Mouse (Mus musculus) kidney, adult 11 months (tissue): ENCODE measurements around the gene Rplp2.
"Not testable (repeated sequence)": the region's sequence is repeated elsewhere in the genome, so short reads cannot be mapped to it uniquely, and the experiment has no call there.

Source experiments
- DNase-seq: peaks from one replicate; pipeline ENCODE4 v3.0.0; 2022

Gene Rplp2

GRCm38 (mm10) chr7:141431434-141432185, 15.6 kb upstream of the Rplp2 start:
- no peak for DNase-seq

GRCm38 (mm10) chr7:141432186-141432611, 15.0 kb upstream of the Rplp2 start:
- peak; percentile 59 for DNase-seq

- peak; percentile 82 for DNase-seq
Observed at GRCm38 (mm10) chr7:141432741-141433516, 14.2 kb upstream of the Rplp2 start.

GRCm38 (mm10) chr7:141433517-141434400, 13.4 kb upstream of the Rplp2 start:
- no peak for DNase-seq

GRCm38 (mm10) chr7:141434464-141434863, 12.7 kb upstream of the Rplp2 start:
- peak; percentile 54 for DNase-seq

GRCm38 (mm10) chr7:141435129-141435855, 11.9 kb upstream of the Rplp2 start:
- no peak for DNase-seq

- DNase-seq, result no peak
Observed at GRCm38 (mm10) chr7:141435856-141436522, 11.2 kb upstream of the Rplp2 start.

- DNase-seq, result no peak
Observed at GRCm38 (mm10) chr7:141436523-141436892, 10.7 kb upstream of the Rplp2 start.

GRCm38 (mm10) chr7:141437178-141438120, 9.7 kb upstream of the Rplp2 start, which contains the start of gene Slc25a22:
Slc25a22 (minus strand) TSS chr7:141437892.
- DNase-seq, result peak; percentile 68

GRCm38 (mm10) chr7:141438201-141438968, 8.8 kb upstream of the Rplp2 start:
- DNase-seq, result no peak

- no peak for DNase-seq
Observed at GRCm38 (mm10) chr7:141439140-141439679, 8.0 kb upstream of the Rplp2 start.

- DNase-seq, result no peak
Observed at GRCm38 (mm10) chr7:141439811-141440210, 7.4 kb upstream of the Rplp2 start.

- peak; percentile 54 for DNase-seq
Observed at GRCm38 (mm10) chr7:141440613-141441012, 6.6 kb upstream of the Rplp2 start.

- DNase-seq, result no peak
Observed at GRCm38 (mm10) chr7:141441460-141441859, 5.7 kb upstream of the Rplp2 start.

- no peak for DNase-seq
Observed at GRCm38 (mm10) chr7:141442199-141442598, 5.0 kb upstream of the Rplp2 start.

GRCm38 (mm10) chr7:141443081-141443821, 3.9 kb upstream of the Rplp2 start:
- DNase-seq, result peak; percentile 25

GRCm38 (mm10) chr7:141443828-141444237, 3.3 kb upstream of the Rplp2 start, which contains the start of gene Pidd1:
Pidd1 (minus strand) TSS chr7:141444025.
- peak; percentile 69 for DNase-seq

- not testable (repeated sequence) for DNase-seq
Observed at GRCm38 (mm10) chr7:141446374-141446773, 796 bp upstream of the Rplp2 start.

GRCm38 (mm10) chr7:141451928-141452327, 4.8 kb downstream of the Rplp2 start:
- no peak for DNase-seq
